Mouse (Mus musculus): Measurements from ENCODE around the gene 5430402E10Rik. TPM values are rescaled to one million over a fixed set of nuclear protein-coding genes. Genes with fewer than 3 reads are reported as not detected.

The 5430402E10Rik gene
- total RNA-seq (2023): not detected

DNA sequence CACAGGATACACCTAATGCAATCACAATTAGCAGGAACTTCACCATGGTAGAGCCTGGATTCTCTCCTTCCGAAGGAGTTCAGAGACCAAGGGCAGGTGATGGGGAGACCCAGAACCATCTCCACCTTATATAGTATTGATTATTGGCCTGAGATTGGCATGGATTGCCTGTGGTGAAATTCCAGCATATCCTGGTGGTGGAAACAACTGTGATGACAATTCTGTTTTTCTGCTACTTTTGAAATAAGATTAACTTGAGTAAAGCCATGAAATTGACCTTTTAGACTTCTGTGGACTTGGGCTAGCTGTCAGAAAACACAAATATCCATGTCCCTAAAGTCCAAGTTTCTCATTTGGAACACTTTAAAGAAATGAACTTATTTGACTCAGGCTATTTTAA, at the start of gene 5430402E10Rik:
TSS of gene 5430402E10Rik (minus strand) at position 101 of the 400 bp plus-strand sequence.

Other genes starting within 250 kb of the 5430402E10Rik start
- 45.1 TPM for gene Prkx, start 128.8 kb downstream of the 5430402E10Rik start, total RNA-seq (2023)
- not detected for gene Pbsn, start 71.4 kb downstream of the 5430402E10Rik start, total RNA-seq (2023)
- not detected for gene Gm14744, start 60.3 kb downstream of the 5430402E10Rik start, total RNA-seq (2023)
- gene Obp1a, start 166.3 kb upstream of the 5430402E10Rik start, total RNA-seq (2023): not detected
- not detected for gene Gm5938, start 200.4 kb upstream of the 5430402E10Rik start, total RNA-seq (2023)

Data from CD8-positive naive resting alpha-beta T cell, adult 57 days (primary cell).